Mouse (Mus musculus): Measurements from ENCODE around the gene Dnhd1.

Gene Dnhd1

DNA sequence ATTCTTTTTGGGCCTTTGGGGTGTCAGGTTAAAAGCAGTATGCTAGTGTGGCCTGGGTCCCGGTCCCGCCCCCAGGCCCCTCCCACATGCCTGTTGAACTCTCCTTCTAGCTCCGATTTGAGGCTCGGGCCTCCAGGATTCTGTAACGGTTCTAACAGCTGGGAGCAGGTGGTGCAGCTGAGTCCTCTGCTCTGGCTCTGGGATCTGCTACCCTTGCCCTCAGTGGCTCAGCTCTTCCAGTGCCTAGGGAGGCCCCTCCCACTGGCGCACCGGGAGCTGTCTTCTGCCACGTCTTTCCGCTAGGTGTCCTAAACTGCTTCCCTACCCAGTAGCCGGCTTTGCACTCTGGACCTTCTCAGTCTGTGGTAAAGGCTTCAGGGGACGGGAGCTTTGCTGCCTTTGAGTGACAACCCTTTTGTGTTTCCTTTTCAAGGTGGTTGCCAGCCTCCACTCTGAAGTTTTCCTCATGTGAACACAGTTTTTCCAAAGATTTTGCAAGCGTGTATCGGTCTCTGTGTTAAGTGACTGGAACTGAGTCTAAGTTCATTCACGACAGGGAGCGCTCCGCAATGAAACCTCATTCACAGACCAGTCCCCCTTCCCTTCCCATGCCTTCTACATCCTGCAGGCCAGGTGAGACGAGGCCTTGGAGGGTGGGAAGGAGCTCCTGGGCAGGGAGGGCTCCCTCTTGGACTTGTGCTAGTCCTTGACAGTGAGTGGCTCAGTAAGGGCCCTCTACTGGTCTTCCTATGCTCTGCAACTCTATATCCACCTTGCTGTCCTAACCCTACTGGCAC, at the start of gene Dnhd1:
Gene Dnhd1 (plus strand): TSS at position 189 of the 797 bp plus-strand sequence.
- peak; percentile 86 to 91 for DNase-seq

DNA sequence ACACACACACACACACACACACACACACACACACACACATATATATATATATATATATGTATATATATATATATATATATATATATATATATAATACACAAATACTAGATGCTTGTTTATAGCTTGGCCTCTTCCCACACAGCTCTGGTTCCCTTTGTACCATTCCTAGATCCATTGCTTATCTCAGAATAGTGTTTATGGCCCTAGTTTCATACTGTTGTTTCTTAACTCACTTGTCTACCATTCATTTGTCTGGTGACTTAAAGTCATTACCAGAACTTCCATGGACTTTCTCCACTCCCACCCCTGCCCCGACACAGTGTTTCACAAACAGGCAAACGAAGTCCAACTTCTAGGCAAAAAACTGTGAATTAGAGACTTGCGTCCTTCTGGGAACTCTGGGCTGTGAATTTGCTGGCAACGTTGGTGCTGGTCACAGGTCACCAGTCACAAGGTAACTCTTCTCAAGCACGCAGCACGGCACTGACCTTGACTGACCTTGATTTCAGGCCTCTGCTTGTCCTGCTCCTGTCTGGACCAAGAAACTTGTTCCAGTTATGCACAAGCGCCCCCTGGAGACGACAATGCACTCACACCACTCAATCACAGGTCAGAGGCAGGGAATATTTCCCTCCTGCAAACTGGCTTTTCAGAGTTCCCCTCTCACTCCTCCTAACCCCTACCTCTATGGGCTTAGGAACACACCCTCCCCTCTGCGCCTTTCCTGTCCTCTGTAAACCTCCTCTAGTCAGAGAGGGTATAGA, 47.6 kb upstream of the Dnhd1 start:
- DNase-seq: peak; percentile 78 to 85

DNA sequence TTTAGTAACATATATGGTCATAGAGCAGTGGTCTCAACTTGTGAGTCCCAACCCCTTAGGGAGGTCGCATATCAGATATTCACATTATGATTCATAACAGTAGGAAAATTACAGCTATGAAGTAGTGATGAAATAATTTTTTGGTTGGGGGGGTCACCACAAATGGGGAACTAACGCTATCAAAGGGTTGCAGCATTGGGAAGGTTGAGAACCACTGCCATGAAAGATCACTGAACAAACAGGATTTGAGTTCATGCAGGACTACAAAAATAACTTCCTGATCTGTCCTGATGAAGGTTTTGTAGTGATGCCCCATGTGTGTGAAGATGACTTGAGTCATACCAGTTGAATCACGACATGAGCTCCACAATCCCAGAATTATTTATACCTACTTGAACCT, 42.2 kb upstream of the Dnhd1 start:
- no peak for DNase-seq

DNA sequence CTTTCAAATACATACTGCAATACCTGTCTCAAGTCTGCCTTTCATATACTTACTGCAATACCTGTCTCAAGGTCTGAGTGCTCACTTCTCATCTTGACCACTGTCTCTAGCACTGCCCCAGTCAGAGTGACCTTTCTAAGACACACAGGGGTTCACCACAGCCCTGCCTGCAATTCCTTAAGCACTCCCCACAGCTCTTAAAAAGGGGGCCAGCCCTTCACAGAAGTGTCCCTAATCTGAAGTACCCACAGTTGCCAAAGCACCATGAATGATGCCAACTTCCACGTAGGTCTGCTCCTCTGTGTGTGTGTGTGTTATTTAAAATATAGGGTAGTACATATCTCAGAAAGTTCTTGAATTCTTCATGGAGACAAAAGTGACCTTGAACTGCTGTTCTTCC, 38.9 kb upstream of the Dnhd1 start:
- DNase-seq: peak; percentile 55 to 56

- DNase-seq: no peak
Observed at GRCm38 (mm10) chr7:105614400-105614799, 36.2 kb upstream of the Dnhd1 start.

GRCm38 (mm10) chr7:105615720-105616119, 34.9 kb upstream of the Dnhd1 start:
- DNase-seq: peak; percentile 36 to 58

GRCm38 (mm10) chr7:105616561-105616960, 34.1 kb upstream of the Dnhd1 start:
- DNase-seq: peak in 1 of 2 experiments; percentile 51

DNA sequence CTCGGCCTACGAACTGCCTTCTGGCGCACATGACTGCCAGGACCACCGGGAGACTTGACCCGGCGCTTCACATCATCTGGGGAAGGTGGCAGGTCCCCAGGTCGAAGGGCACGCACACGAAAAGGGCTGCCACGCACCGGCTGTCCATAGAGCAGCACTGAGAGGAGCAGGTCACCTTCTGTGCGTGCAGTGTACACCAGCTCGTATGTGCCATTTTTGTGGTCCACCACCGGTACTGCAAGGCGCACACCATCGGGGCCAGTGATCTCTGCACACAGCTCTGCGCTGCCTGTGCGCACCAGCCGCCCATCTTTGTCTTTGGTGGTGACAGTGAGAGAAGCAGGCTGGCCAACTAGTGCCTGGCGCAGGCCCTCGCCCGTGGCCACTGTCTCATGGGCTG, 32.8 kb upstream of the Dnhd1 start:
- no peak for DNase-seq

- DNase-seq: no peak
Observed at GRCm38 (mm10) chr7:105619701-105620100, 30.9 kb upstream of the Dnhd1 start.

DNA sequence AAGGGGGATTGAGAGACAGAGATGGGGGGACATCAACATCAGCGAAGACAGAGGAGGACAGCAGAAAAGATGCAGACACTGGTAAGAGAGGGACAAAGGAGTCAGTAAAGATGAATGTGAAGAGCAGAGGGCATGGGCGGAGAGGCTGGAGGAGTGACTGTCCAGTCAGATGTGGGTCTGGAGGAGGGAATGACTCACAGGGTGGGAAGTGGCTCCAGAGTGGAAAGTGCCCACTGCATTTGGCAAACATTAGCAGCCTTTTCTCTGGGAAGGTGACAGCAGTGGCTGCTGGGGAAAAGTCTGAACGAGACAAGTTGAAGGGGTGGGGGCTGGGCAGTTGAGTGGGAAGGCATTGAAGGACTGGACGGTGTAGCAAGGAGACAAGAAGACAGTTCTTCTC, 29.6 kb upstream of the Dnhd1 start:
- peak; percentile 80 to 88 for DNase-seq

DNA sequence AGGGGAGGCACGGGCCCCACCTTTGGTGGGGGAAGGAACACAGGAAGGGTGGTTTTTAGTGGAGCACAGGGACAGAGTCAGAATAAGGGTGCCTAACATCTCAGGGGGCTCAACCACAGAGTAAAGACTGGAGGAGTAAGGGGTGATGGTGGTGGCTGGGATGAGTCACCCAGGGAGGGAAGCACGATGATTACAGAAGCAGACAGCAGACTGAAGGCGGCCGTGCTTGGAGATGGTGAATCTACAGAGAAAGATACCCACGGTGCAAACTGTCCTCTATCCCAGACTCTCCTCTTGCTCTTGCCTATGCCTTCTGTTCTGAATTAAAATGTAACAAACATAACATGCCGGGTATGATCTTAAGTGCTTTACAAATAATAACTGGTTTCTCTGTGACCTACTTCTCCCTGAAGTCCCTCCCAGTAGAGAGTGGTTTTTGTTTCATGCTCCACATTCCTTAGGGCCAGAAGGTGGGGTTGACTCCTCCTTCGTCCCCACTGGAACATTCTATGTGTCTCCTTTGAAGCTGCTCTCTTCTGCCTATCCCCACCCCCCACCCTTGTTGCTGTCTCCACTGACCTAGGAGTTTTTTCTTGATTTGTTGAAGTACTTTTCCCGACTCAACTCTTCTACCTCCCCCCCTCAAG, 28.9 kb upstream of the Dnhd1 start:
- peak; percentile 54 to 70 for DNase-seq

DNA sequence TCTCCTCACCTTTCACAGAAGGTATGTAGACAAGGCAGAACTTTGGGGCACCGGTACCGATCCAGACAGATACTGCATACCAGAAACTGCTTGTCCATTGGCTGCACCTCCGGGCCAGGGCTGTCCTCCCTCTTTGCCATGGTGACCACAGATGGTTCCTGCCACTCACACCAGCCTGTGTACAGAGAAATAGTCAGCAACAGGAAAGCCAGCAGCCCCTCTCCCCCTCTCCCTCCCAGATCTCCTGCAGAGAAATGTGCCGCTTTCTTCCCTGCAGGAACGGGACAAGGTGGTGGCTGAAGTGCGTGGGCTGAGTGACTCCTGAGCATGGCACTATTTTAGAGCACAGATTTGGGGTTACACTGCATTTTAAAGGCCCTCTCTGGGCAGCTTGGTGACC, 25.2 kb upstream of the Dnhd1 start:
- DNase-seq: peak; percentile 42 to 56

- peak; percentile 83 to 88 for DNase-seq
Observed at GRCm38 (mm10) chr7:105628633-105629032, 22.0 kb upstream of the Dnhd1 start.

GRCm38 (mm10) chr7:105632551-105632972, 18.1 kb upstream of the Dnhd1 start:
- no peak for DNase-seq

GRCm38 (mm10) chr7:105633127-105633800, 17.4 kb upstream of the Dnhd1 start, which contains the start of gene Trim3:
Trim3 (minus strand) TSS chr7:105633571.
- DNase-seq: peak; percentile 89 to 93

- no peak for DNase-seq
Observed at GRCm38 (mm10) chr7:105633801-105634135, 16.9 kb upstream of the Dnhd1 start.

GRCm38 (mm10) chr7:105634272-105634920, 16.2 kb upstream of the Dnhd1 start:
- DNase-seq: no peak

DNA sequence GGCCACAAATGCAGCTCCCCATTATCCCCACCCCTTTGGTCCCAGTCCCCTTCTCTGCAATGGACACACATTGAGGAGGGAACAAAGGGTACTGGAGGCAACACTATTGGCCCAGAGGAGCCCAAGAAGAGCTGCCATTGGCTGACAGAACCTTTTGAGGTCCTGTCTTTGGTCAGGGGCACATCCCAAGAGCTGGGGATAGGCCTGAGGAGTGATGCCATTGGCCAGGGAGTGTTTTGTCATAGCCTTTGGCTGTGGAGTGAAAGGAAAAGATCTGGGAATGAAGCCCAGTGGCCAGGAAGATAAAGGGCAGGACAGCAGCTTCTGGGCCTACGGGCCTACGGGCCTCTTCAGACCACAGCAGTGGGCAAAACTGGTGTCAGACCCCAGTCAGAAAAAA, 14.9 kb upstream of the Dnhd1 start:
- no peak for DNase-seq

DNA sequence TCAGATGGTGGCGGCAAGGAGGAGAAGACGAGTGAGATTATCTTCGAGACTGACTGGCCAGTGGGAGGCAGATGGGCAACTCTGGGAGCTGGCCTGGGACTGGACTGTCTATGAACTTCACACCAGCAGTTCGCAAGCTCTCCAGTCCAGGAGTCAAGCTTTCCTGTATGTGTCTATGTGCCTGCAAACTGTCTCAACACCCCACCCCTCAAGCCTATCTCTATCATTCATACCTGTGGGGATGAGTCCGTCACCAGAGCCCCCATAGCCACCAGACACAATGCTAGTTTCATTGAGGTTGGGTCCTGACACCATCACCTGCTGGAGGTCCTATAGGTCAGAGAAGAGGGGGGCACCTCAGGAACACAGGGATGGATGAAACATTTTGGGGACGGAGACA, 11.9 kb upstream of the Dnhd1 start:
- DNase-seq: no peak

GRCm38 (mm10) chr7:105639304-105639703, 11.3 kb upstream of the Dnhd1 start:
- DNase-seq: no peak

DNA sequence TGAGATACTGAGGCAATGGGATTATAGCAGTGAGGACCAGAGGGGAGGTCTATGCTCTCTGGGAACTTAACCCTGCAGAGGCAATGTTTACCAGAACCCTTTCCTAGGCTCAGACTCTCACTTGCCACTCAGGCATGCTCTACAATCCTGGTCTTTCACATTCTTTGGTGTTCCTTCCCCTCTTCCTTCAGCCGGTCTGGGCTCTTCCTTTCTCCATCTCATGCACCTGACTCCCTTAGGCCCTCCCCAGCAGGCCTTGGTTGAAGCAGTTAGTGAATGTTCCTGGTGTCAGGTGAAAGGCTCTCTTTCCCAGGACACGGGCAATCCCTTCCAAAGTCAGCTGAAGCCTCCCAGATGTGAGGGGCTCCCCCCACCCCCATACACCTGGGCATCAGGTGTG, 10.9 kb upstream of the Dnhd1 start, which contains the start of gene Timm10b:
Gene Timm10b (plus strand): TSS at position 301 of the 400 bp plus-strand sequence.
- DNase-seq: no peak

DNA sequence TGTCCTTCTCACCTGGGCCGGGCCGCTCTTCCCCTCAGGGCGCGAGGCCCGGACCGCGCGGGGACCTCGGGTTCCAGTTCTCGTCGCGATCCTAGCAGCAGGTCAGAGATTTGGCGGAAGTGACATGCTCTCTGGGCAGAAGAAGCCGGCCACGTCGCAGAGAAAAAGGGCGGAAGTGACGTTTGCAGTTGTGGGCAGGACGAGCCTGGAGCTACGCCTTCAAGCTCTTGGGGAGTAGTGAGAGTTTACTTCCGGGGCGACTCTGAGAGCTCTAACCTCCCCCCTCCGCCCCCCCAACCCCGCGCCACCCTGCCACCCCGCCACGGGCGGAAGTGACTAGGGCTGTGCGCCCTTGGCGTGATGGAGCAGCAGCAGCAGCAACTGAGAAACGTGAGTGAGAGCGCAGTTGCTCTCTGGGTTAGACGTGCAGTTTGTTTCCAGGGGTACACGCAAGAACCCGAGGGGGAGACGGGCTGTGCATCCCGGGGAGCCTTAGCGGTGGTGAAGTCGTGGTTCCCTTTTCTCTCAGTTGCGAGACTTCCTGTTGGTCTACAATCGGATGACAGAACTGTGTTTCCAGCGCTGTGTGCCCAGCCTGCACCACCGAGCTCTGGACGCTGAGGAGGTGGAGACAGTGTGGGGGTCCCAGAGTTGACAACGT, 10.3 kb upstream of the Dnhd1 start, which contains the start of the genes Arfip2 and Gm45799:
Gene Arfip2 (minus strand): TSS at position 184 of the 661 bp plus-strand sequence.
Gene Gm45799 (plus strand): TSS at position 320 of the 661 bp plus-strand sequence.
- DNase-seq: peak; percentile 99

Data from lung, adult 18-20 months (tissue).